Mouse (Mus musculus): Measurements from ENCODE around the gene AU040320. TPM values are rescaled to one million over a fixed set of nuclear protein-coding genes. Genes with fewer than 3 reads are reported as not detected.

The AU040320 gene
- total RNA-seq, 2 experiments from 2014 or later: 37.1 to 37.6 TPM

DNA sequence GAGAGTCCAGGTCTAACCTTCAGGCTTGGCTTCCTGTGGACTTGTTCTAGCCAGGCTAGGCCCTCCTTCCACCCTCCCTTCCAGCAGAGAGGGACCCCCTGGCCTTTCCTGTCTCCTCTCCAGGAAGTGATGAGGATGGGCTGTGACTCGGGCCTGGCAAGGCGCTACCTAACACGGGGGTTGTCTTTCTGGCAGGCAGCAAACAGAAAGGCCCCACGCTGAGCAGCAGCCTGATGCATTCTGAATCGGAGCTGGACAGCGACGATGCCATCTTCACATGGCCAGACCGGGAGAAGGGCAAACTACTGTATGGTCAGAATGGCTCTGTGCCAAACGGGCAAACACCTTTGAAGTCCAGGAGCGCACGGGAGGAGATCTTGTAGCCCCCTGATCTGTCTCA, 99.6 kb downstream of the AU040320 start:
- no peak for DNase-seq

DNA sequence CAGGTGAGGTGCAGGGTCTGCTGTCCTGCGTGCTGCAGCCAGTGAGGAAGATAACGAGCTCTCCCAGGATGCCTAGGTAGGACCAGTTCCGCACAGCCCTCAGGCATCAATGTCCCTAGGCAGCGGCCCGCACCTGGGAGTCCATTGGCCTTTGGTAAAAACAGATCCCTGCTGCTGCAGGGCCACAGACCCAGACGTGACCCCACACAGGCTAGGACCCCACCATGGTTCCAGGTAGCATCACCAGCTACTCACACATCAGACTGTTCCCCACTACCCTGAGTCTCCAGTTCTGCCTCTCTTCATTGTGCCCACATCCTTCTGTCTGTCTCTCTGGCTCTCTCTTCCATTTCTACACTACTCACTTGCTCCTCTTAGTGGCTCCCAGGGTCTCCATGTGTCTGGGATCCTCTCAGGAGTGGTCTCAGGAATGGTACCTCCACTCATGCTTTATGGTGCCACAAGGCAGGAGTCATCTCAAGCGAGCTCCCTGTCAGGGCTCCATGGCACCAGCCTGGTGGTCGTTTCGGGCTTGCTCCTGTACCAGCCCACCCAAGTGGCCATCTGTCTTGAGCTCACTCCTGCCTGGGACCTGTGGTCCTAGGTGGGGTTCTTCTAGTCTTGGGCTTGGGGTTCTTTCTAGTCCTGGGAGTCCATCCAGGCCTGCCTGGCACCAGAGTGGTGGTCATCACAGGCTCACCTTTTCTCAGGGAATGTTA, 107.1 kb downstream of the AU040320 start:
- no peak for DNase-seq

DNA sequence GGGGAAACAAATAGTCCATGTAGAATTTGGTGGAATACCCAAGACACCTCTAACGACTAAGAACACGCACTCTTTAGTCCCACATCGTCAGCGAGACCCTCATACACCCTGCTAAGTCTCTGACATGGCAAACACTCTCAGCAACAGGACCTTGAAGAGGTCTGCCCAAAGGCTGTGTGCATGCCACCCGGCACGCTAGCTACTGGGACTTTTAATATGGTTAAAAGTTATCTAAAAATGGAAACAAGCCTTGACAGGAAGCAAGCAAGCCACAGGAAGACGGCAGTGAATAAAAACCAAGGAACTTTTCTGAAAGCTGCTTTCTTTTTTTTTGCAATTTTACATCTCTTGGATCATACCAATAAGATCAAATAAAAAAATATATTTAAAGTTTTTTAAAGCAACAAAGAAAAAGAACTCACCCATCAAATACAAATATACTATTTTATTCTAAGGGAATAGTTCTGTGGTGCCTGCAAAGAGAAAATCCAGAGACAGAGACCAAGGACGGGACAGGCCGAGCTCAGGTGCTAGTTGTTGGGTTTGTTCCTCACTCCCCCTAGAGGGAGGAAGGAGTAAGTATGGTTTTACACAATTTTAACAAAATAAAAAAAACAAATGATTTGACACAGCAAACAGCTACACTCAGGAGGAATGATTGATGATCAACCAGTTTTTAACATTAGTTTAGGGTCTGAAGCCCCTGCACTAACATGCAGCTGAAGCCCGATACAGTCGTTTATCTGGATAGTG, 108.3 kb downstream of the AU040320 start:
- DNase-seq: no peak

DNA sequence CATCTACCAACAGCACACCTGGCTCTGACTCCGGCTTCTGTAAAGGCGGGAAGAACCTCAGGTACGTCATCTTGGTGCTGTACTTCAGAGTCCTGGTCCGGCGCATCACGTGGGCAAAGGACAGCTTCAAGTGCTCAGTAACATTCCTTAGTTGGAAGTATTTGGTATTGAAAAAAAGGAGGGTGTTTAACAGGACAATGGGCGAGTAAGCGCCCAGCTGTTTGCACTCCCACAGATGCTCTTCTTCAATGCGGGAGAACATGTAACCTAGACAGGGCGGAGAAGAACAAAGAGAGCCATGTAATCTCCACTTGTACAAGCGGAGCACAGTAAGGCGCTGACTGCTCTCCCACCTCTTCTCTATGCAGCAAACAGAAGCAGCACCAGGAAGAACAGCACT, 115.4 kb downstream of the AU040320 start:
- no peak for DNase-seq

DNA sequence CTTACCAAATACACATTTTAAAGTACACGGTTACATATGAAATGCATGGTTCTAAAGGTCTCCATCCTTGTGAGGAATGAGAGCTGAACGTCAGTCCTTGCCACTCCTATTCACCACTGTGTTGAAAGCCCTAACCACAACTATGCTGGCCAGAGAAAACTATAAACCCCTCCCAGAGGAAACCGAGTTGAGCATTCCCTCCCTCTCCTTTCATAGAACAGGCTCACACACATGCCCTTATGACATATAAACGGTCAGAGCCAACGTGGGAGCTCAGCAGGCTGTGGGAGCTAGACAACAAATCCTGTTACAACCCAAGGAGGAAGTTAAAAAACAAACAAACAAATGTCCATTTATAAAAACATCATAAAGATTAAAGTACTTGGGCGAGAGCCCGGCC, 119.4 kb downstream of the AU040320 start:
- DNase-seq: no peak

DNA sequence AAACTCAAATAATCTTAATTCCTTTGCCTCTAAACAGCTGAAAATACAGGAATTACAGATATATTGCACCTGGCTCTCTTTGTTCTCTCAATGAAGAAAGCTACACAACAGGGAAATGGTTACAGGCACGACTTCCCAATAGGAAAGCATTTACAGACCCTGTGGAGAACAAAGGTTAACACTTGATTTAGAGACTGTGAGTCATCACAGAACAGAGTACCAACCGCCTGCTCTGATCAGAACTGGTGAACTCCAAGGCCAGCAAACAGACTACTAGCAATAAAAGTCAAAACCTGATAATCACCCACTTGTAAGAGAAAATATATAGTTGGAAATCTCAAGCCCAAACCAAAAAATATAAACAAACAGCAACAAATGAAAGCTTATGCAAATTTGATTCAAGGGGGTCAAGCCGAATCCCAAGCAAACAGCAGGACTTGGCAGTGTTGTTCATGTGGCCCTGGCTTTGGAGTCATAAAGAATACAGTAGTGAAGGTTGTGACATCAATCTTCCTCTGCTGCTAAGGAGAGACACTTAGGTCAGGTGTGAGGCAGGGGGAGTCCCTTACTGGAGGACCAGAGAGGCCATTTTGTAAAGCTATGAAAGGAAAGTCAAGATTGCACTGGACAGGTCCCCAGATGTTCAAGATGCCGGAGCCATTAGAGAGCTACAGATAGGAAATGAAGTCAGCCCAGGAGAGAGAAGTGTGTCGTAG, 126.4 kb downstream of the AU040320 start:
- peak; percentile 22 to 31 for DNase-seq

DNA sequence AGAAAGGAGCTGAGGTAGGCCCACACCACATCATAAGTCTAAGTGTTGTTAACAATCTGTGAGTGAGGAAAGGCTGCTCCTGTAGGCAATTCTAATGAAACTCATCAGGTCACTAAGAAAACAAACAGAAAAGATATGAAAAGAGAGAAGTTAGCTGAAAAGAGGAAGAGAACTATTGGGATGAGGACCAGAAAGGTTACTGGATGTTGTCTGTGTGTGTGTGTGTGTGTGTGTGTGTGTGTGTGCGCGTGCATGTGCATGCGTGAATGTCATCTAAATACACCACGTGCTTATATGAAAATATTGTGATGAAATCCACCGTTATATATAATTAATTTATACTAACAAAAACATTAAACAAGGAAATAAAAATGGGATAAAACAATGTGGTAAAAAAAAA, 130.3 kb downstream of the AU040320 start:
- DNase-seq: no peak

DNA sequence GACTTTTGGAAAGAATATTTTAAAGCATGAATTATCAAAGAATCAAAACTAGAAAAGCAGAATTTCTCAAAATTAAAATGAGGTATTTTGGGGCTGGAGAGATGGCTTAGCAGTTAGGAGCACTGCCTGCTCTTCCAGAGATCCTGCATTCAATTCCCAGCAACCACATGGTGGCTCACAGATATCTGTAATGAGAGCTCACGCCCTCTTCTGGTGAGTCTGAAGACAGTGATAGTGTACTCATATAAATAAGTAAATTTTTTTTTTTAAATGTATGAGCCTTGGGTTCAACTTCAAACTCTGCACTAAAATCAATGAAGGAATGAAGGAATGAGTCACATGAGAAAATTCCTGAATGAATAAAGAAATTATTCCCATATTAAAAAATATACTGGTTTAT, 132.6 kb downstream of the AU040320 start:
- no peak for DNase-seq

DNA sequence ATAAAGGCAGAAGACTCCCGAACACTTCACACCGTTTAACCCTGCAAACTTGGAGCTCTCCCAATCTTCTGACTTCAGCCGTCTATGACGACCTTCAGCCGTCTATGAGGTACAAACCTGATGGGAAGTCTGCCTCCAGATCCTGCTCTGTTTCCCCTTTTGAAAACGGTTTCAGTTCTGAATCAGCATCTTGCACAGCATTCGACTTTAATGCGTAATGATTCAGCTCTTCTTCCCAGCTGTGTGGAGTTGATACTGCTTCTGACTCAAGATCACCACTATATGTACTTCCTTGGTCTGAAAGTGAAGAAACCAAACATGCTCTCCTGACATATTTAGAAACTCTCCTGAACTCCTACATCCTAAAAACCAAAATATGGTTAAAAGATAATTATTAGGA, 136.5 kb downstream of the AU040320 start:
- DNase-seq: no peak

Other genes with a start within 250 kb of the AU040320 start
- gene Ago4, start 220.1 kb upstream of the AU040320 start, total RNA-seq (2021): 1 to 10 TPM; 5.2 to 5.8 TPM
- gene Clspn, start 196.6 kb upstream of the AU040320 start, total RNA-seq (2021): 1 to 10 TPM; 2.9 to 3.5 TPM
- gene 5730409E04Rik, start 143.7 kb upstream of the AU040320 start, total RNA-seq (2021): 10 to 100 TPM; 10.6 to 15.6 TPM
- gene Psmb2, start 75.9 kb upstream of the AU040320 start, total RNA-seq (2021): 100 to 1,000 TPM; 154 to 155 TPM
- gene Tfap2e, start 17.3 kb upstream of the AU040320 start, total RNA-seq (2021): not detected
- 10 to 100 TPM; 31.7 to 36.1 TPM for gene Ncdn, start 106 bp upstream of the AU040320 start, total RNA-seq (2021)
- 10 to 100 TPM; 42.9 to 46.7 TPM for gene Zmym4, start 214.6 kb downstream of the AU040320 start, total RNA-seq (2021)

All from adrenal gland, postnatal 36 days (tissue).